Mouse (Mus musculus) MEL (cell line): ENCODE results near the gene Lmntd1. TPM values are rescaled to one million over a fixed set of nuclear protein-coding genes. Genes with fewer than 3 reads are reported as not detected.

Experiments used
- DNase-seq: peaks from one replicate; pipeline ENCODE4 v3.0.0; 2011; ENCODE audit warnings: low read depth, low spot score
- H3K27ac ChIP-seq: 2 replicates; pipeline ENCODE4 v1.5.1; 2012; ENCODE audit warnings: low read depth, mild to moderate bottlenecking, control low read depth, low read length, moderate library complexity; ENCODE audit not compliant: control insufficient read depth
- H3K27me3 ChIP-seq, 2 experiments: fragments of 150-350 bp in 1 of 2; sonication (generic) in 1 of 2; 2 replicates each; pipeline ENCODE4 v1.6.1; 2012; ENCODE audit warnings: low read length in 2 of 2, mild to moderate bottlenecking in 2 of 2, improper control_type of control experiment in 1 of 2, moderate library complexity in 1 of 2; ENCODE audit not compliant: insufficient read depth in 2 of 2, control insufficient read depth in 1 of 2
- H3K36me3 ChIP-seq, 2 experiments: 2 replicates each; pipeline ENCODE4 v1.6.1; 2012 to 2014; ENCODE audit warnings: low read length in 2 of 2, improper control_type of control experiment in 1 of 2, inconsistent platforms in 1 of 2, mild to moderate bottlenecking in 1 of 2; ENCODE audit not compliant: insufficient read depth in 2 of 2, control insufficient read depth in 1 of 2
- H3K4me1 ChIP-seq, 2 experiments: fragments of 150-350 bp in 1 of 2; sonication (generic) in 1 of 2; 2 replicates each; pipeline ENCODE4 v1.6.1; 2012; ENCODE audit warnings: low read length in 2 of 2, improper control_type of control experiment in 1 of 2, mild to moderate bottlenecking in 1 of 2; ENCODE audit not compliant: insufficient read depth in 2 of 2, control insufficient read depth in 1 of 2
- H3K4me3 ChIP-seq, 2 experiments: fragments of 150-350 bp in 1 of 2; sonication (generic) in 1 of 2; 2 replicates each; pipeline ENCODE4 v1.5.1; 2012; ENCODE audit warnings: low read depth in 2 of 2, low read length in 2 of 2, mild to moderate bottlenecking in 2 of 2, moderate library complexity in 2 of 2, control low read depth in 1 of 2, improper control_type of control experiment in 1 of 2; ENCODE audit not compliant: control insufficient read depth in 1 of 2, insufficient read depth in 1 of 2
- H3K79me2 ChIP-seq: 2 replicates; pipeline ENCODE4 v1.6.1; 2012; ENCODE audit warnings: mild to moderate bottlenecking, low read length, moderate library complexity; ENCODE audit not compliant: control insufficient read depth, poor library complexity, insufficient read depth
- H3K9ac ChIP-seq: 2 replicates; pipeline ENCODE4 v1.6.1; 2012; ENCODE audit warnings: low read depth, mild to moderate bottlenecking, control low read depth, low read length, moderate library complexity; ENCODE audit not compliant: control insufficient read depth, poor library complexity, severe bottlenecking
- H3K9me3 ChIP-seq: fragments of 150-350 bp; sonication (generic); replicated peaks from 2 replicates; pipeline ENCODE4 v1.6.1; 2012; ENCODE audit warnings: mild to moderate bottlenecking, low read length, improper control_type of control experiment, moderate library complexity; ENCODE audit not compliant: insufficient read depth
- BHLHE40 ChIP-seq: IDR thresholded peaks from 2 replicates; pipeline ENCODE4 v1.6.1; 2012; ENCODE audit warnings: low read depth, mild to moderate bottlenecking, inconsistent platforms, low read length, improper control_type of control experiment, borderline replicate concordance
- CHD1 ChIP-seq: IDR thresholded peaks from 2 replicates; pipeline ENCODE4 v1.6.1; 2012; ENCODE audit warnings: low read depth, mild to moderate bottlenecking, inconsistent platforms, low read length, improper control_type of control experiment
- GATA1 ChIP-seq: IDR thresholded peaks from 2 replicates; pipeline ENCODE4 v1.6.1; 2011; ENCODE audit warnings: low read depth, low read length, improper control_type of control experiment
- HCFC1 ChIP-seq: IDR thresholded peaks from 2 replicates; pipeline ENCODE4 v1.6.1; 2012; ENCODE audit warnings: low read depth, mild to moderate bottlenecking, inconsistent platforms, low read length, improper control_type of control experiment, moderate library complexity
- JUND ChIP-seq: IDR thresholded peaks from 2 replicates; pipeline ENCODE4 v1.6.1; 2011; ENCODE audit warnings: low read depth, mild to moderate bottlenecking, improper control_type of control experiment, low read length
- MAZ ChIP-seq: IDR thresholded peaks from 2 replicates; pipeline ENCODE4 v1.6.1; 2012; ENCODE audit warnings: low read depth, mild to moderate bottlenecking, inconsistent platforms, low read length, improper control_type of control experiment
- MYC ChIP-seq: IDR thresholded peaks from 2 replicates; pipeline ENCODE4 v1.6.1; 2011; ENCODE audit warnings: low read depth, mild to moderate bottlenecking, low read length, improper control_type of control experiment, moderate library complexity
- NELFE ChIP-seq: IDR thresholded peaks from 2 replicates; pipeline ENCODE4 v1.6.1; 2011; ENCODE audit warnings: low read depth, low read length, improper control_type of control experiment
- POLR2AphosphoS5 ChIP-seq: IDR thresholded peaks from 2 replicates; pipeline ENCODE4 v1.6.1; 2012; ENCODE audit warnings: low read depth, borderline replicate concordance, mild to moderate bottlenecking, inconsistent platforms, low read length, moderate library complexity, mixed read lengths
- RAD21 ChIP-seq: IDR thresholded peaks from 2 replicates; pipeline ENCODE4 v1.6.1; 2011; ENCODE audit warnings: mild to moderate bottlenecking, low read depth, low read length, improper control_type of control experiment
- SMC3 ChIP-seq: IDR thresholded peaks from 2 replicates; pipeline ENCODE4 v1.6.1; 2011; ENCODE audit warnings: low read depth, low read length, improper control_type of control experiment
- TAL1 ChIP-seq: IDR thresholded peaks from 2 replicates; pipeline ENCODE4 v1.6.1; 2012; ENCODE audit warnings: mild to moderate bottlenecking, inconsistent platforms, low read length, moderate library complexity, mixed read lengths
- USF1 ChIP-seq: IDR thresholded peaks from 2 replicates; pipeline ENCODE4 v1.6.1; 2014; ENCODE audit warnings: low read depth, mild to moderate bottlenecking, inconsistent platforms, low read length, improper control_type of control experiment, moderate library complexity
- USF2 ChIP-seq, 2 experiments: IDR thresholded peaks; 2 replicates each; pipeline ENCODE4 v1.6.1; 2011 to 2012; ENCODE audit warnings: improper control_type of control experiment in 2 of 2, low read length in 2 of 2, borderline replicate concordance in 1 of 2, inconsistent platforms in 1 of 2, low read depth in 1 of 2, mild to moderate bottlenecking in 1 of 2; ENCODE audit not compliant: insufficient read depth in 1 of 2
- ZC3H11A ChIP-seq: IDR thresholded peaks from 2 replicates; pipeline ENCODE4 v1.6.1; 2012; ENCODE audit warnings: low read depth, mild to moderate bottlenecking, inconsistent platforms, low read length, improper control_type of control experiment
- ZMIZ1 ChIP-seq: IDR thresholded peaks from 2 replicates; pipeline ENCODE4 v1.6.1; 2012; ENCODE audit warnings: low read depth, mild to moderate bottlenecking, inconsistent platforms, low read length, improper control_type of control experiment, moderate library complexity
- ZNF384 ChIP-seq: IDR thresholded peaks from 2 replicates; pipeline ENCODE4 v1.6.1; 2012; ENCODE audit warnings: low read depth, mild to moderate bottlenecking, inconsistent platforms, low read length, improper control_type of control experiment
- polyA plus RNA-seq, 2 experiments: library from polyadenylated mRNA; stranded (reverse) in 1 of 2; unstranded in 1 of 2; fragments of >175 nt in 1 of 2; fragments of >200 nt in 1 of 2; gene quantifications; 2 replicates each; pipeline versions ENCODE4 v1.2.1 to v1.2.4; 2012; ENCODE audit warnings: low replicate concordance in 2 of 2, low read depth in 1 of 2; ENCODE audit not compliant: insufficient read length in 2 of 2, insufficient read depth in 1 of 2, missing spikeins in 1 of 2
- total RNA-seq: library from RNA; depleted of rRNA; stranded (reverse); fragments of 300-350 nt; gene quantifications from 2 replicates; pipeline ENCODE4 v1.2.3, GENCODE M21; 2012

Gene Lmntd1
- total and polyA plus RNA-seq, 3 experiments = not detected

DNA sequence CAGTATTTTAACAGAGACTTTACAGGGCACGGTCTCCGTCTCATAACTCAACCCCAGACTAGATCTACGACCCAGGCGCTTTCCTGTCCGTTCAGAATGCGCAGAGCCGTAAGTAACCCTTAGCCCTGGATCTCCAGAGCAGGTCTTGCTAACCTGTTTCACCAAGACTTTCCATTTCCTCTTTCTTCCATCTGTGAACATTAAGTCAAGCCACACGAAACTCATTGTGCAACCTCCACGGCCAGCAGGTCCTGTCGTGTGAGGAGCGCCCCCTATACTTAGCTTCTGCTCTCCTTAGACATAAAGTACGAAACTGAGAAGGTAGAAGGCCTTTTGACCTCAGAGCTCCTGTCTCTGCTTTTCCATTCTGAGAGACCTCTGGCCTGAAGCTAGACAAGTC, 105.3 kb downstream of the Lmntd1 start:
- H3K27ac ChIP-seq = no peak overlapping the region
- H3K79me2 ChIP-seq = no peaks in the 10 kb centered on the region
- H3K4me1 ChIP-seq = no peaks in the 10 kb centered on the region
- no peaks in the 10 kb centered on the region for H3K9me3 ChIP-seq
- H3K9ac ChIP-seq = no peak overlapping the region
- H3K27me3 ChIP-seq = no peaks in the 10 kb centered on the region
- no peak for TF ChIP-seq MYC
- no peak for TF ChIP-seq SMC3
- TF ChIP-seq GATA1 = no peak
- no peak for TF ChIP-seq TAL1
- no peak for TF ChIP-seq USF1
- TF ChIP-seq ZNF384 = no peak
- TF ChIP-seq JUND = no peak
- no peak for TF ChIP-seq NELFE
- no peak for TF ChIP-seq HCFC1
- no peak for TF ChIP-seq ZC3H11A
- DNase-seq = no peak
- no peaks in the 10 kb centered on the region for H3K36me3 ChIP-seq
- H3K4me3 ChIP-seq = no peak overlapping the region

DNA sequence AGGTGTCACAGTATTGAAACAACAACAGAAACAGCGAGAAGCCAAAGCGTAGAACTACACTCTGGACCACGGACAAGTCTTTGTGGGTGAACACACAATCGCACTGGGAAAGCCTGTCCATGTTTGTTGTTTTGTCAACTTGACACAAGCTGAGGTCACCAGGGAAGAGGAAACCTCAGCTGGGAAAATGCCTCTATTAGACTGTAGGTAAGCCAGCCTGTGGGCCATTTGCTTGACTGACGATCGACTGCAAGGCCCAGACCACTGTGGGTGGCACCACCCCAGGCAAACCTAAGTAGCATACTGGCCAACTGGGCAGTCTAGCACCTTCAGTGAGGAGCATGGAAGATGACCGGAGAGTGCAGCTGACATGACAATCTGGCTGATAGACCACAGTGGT, 112.4 kb downstream of the Lmntd1 start:
- H3K27ac ChIP-seq = no peak overlapping the region
- no peaks in the 10 kb centered on the region for H3K9me3 ChIP-seq
- no peaks in the 10 kb centered on the region for H3K36me3 ChIP-seq
- no peak for DNase-seq
- H3K27me3 ChIP-seq = no peaks in the 10 kb centered on the region
- H3K4me3 ChIP-seq = no peak overlapping the region
- no peak overlapping the region for H3K9ac ChIP-seq
- no peaks in the 10 kb centered on the region for H3K4me1 ChIP-seq
- no peak for TF ChIP-seq USF2 (IDR thresholded peaks at IDR 0.05; ENCODE audit: borderline replicate concordance in 1 of 2, insufficient read depth in 1 of 2, low read depth in 1 of 2, low read length in 2 of 2)
- no peak for TF ChIP-seq ZMIZ1
- TF ChIP-seq USF1 = no peak
- no peak for TF ChIP-seq MAZ
- no peak for TF ChIP-seq BHLHE40
- TF ChIP-seq RAD21 = no peak
- TF ChIP-seq POLR2AphosphoS5 = no peak
- no peak for TF ChIP-seq CHD1
- no peak for TF ChIP-seq MYC
- TF ChIP-seq NELFE = no peak
- H3K79me2 ChIP-seq = no peaks in the 10 kb centered on the region
